Mouse (Mus musculus) spleen, adult 2 months (tissue): ENCODE measurements around the gene Cfap97d1. TPM values are rescaled to one million over a fixed set of nuclear protein-coding genes. Genes with fewer than 3 reads are reported as not detected.

Source experiments
- DNase-seq, 2 experiments: peaks; one replicate each; pipeline versions ENCODE4 v3.0.0 to v3.0.0-alpha.2; 2012 to 2021; ENCODE audit warnings: low spot score in 2 of 2, low read depth in 1 of 2
- H3K27ac ChIP-seq: fragments of 200-500 bp; 2 replicates; pipeline ENCODE4 v1.5.1; 2012; ENCODE audit warnings: low read length, inconsistent platforms; ENCODE audit not compliant: insufficient read depth
- H3K27me3 ChIP-seq: fragments of 200-500 bp; 2 replicates; pipeline ENCODE4 v1.6.1; 2012; ENCODE audit warnings: mild to moderate bottlenecking, moderate library complexity, low read length, inconsistent platforms; ENCODE audit not compliant: control insufficient read depth, insufficient read depth
- H3K36me3 ChIP-seq: fragments of 200-500 bp; 2 replicates; pipeline ENCODE4 v1.6.1; 2012; ENCODE audit warnings: mild to moderate bottlenecking, low read length, inconsistent platforms; ENCODE audit not compliant: control insufficient read depth, insufficient read depth
- H3K4me1 ChIP-seq: fragments of 200-500 bp; 2 replicates; pipeline ENCODE4 v1.6.1; 2011; ENCODE audit warnings: inconsistent platforms; ENCODE audit not compliant: control insufficient read depth, insufficient read depth, insufficient read length
- H3K4me3 ChIP-seq: fragments of 200-500 bp; 2 replicates; pipeline ENCODE4 v1.5.1; 2011; ENCODE audit warnings: mild to moderate bottlenecking, inconsistent platforms; ENCODE audit not compliant: insufficient read depth, insufficient read length; ENCODE audit errors: extremely low read depth
- CTCF ChIP-seq: fragments of 200-500 bp; IDR thresholded peaks from 2 replicates; pipeline ENCODE4 v1.5.1; 2011; ENCODE audit warnings: mild to moderate bottlenecking, inconsistent platforms; ENCODE audit not compliant: insufficient read depth, insufficient read length, insufficient replicate concordance; ENCODE audit errors: extremely low read depth
- POLR2A ChIP-seq: fragments of 200-500 bp; IDR thresholded peaks from 2 replicates; pipeline ENCODE4 v1.6.1; 2011; ENCODE audit warnings: low read depth, low read length, inconsistent platforms
- WGBS: fragments of 180-500 bp; shearing (Covaris S2); methylation state at CpG from one replicate; pipeline ENCODE4 v1.1.7; 2018; 5-methylcytosine and 5-hydroxymethylcytosine counted together
- polyA plus RNA-seq: library from polyadenylated mRNA; depleted of rRNA; stranded (reverse); fragments of >200 nt; gene quantifications from 2 replicates; pipeline ENCODE4 v1.2.3, GENCODE M21; 2012; rRNA removed

Gene Cfap97d1
- polyA plus RNA-seq, 1 experiment, result not detected

GRCm38 (mm10) chr11:102037789-102038188, 53.7 kb downstream of the Cfap97d1 start:
- no peak overlapping the region for H3K4me3 ChIP-seq
- no peak for TF ChIP-seq POLR2A
- no peak for TF ChIP-seq CTCF
- DNase-seq, result no peak
- 94% methylated on average over 6 of the region's 6 CpGs for WGBS
- no peaks in the 10 kb centered on the region for H3K4me1 ChIP-seq
- H3K36me3 ChIP-seq, result no peaks in the 10 kb centered on the region
- no peaks in the 10 kb centered on the region for H3K27me3 ChIP-seq
- H3K27ac ChIP-seq, result no peak overlapping the region

GRCm38 (mm10) chr11:102039487-102040137, 55.5 kb downstream of the Cfap97d1 start:
- TF ChIP-seq CTCF (no peak), POLR2A (no peak)
- Histone ChIP-seq H3K4me3 (no peak overlapping the region), H3K4me1 (no peaks in the 10 kb centered on the region), H3K27me3 (no peaks in the 10 kb centered on the region), H3K36me3 (no peaks in the 10 kb centered on the region), H3K27ac (no peak overlapping the region)
- DNase-seq, result no peak
- WGBS, result 76% methylated on average over 13 of the region's 13 CpGs

- under 1% methylated on average over 9 of the region's 9 CpGs for WGBS
Observed at GRCm38 (mm10) chr11:102040138-102040524, 56.1 kb downstream of the Cfap97d1 start.

GRCm38 (mm10) chr11:102040646-102041045, 56.6 kb downstream of the Cfap97d1 start:
- whole genome bisulfite sequencing, result 82% methylated on average over 4 of the region's 4 CpGs
- H3K27me3 ChIP-seq, result no peaks in the 10 kb centered on the region
- TF ChIP-seq POLR2A, result no peak
- H3K4me1 ChIP-seq, result no peaks in the 10 kb centered on the region
- no peak overlapping the region for H3K4me3 ChIP-seq
- H3K36me3 ChIP-seq, result no peaks in the 10 kb centered on the region
- no peak for DNase-seq
- no peak overlapping the region for H3K27ac ChIP-seq

More at GRCm38 (mm10) chr11:102040138-102040524, 56.1 kb downstream of the Cfap97d1 start:
- no peaks in the 10 kb centered on the region for H3K36me3 ChIP-seq
- no peaks in the 10 kb centered on the region for H3K4me1 ChIP-seq
- no peaks in the 10 kb centered on the region for H3K27me3 ChIP-seq
- no peak overlapping the region for H3K4me3 ChIP-seq
- peak; percentile 75 for TF ChIP-seq CTCF
- no peak for TF ChIP-seq POLR2A
- peak; percentile 23 to 66 for DNase-seq
- no peak overlapping the region for H3K27ac ChIP-seq

- 14% methylated on average over 5 of the region's 5 CpGs for WGBS
- no peak for TF ChIP-seq POLR2A
- TF ChIP-seq CTCF, result no peak
- no peaks in the 10 kb centered on the region for H3K36me3 ChIP-seq
- DNase-seq, result no peak
- no peaks in the 10 kb centered on the region for H3K4me1 ChIP-seq
- peak within 1 kb of the TSS; percentile 39; the same call in 1 of the 2 replicates for H3K4me3 ChIP-seq
- H3K27me3 ChIP-seq, result no peaks in the 10 kb centered on the region
- no peak within 1 kb of the TSS for H3K27ac ChIP-seq
Observed at GRCm38 (mm10) chr11:102041350-102041949, 57.4 kb downstream of the Cfap97d1 start, which contains the start of gene Cd300lg. TSS of gene Cd300lg (plus strand) at chr11:102041509.

Other genes with a start within 250 kb of the Cfap97d1 start
- gene Etv4, start 198.9 kb upstream of the Cfap97d1 start, polyA plus RNA-seq, result 0.16 and 0.34 TPM in 2 replicates
- 0.22 and 0.40 TPM in 2 replicates for gene Meox1, start 89.9 kb upstream of the Cfap97d1 start, polyA plus RNA-seq
- 0.05 and 0.20 TPM in 2 replicates for gene Sost, start 17.3 kb upstream of the Cfap97d1 start, polyA plus RNA-seq
- gene Dusp3, start 2.7 kb downstream of the Cfap97d1 start, polyA plus RNA-seq, result 46.5 and 65.0 TPM in 2 replicates
- gene Mpp3, start 44.2 kb downstream of the Cfap97d1 start, polyA plus RNA-seq, result 2.1 and 2.7 TPM in 2 replicates
- 12.3 and 12.8 TPM in 2 replicates for gene Cd300lg, start 57.2 kb downstream of the Cfap97d1 start, polyA plus RNA-seq
- 7.5 TPM in 2 replicates for gene Mpp2, start 104.2 kb downstream of the Cfap97d1 start, polyA plus RNA-seq
- 0.29 and 0.50 TPM in 2 replicates for gene Ppy, start 117.0 kb downstream of the Cfap97d1 start, polyA plus RNA-seq
- gene Pyy, start 123.6 kb downstream of the Cfap97d1 start, polyA plus RNA-seq, result 0.72 TPM in 1 of 2 replicates, not detected in the other
- gene Nags, start 161.2 kb downstream of the Cfap97d1 start, polyA plus RNA-seq, result 0.20 and 0.58 TPM in 2 replicates
- gene Tmem101, start 172.1 kb downstream of the Cfap97d1 start, polyA plus RNA-seq, result 15.2 and 18.5 TPM in 2 replicates
- 18.0 and 22.7 TPM in 2 replicates for gene Lsm12, start 201.0 kb downstream of the Cfap97d1 start, polyA plus RNA-seq
- 63.9 and 72.3 TPM in 2 replicates for gene G6pc3, start 205.3 kb downstream of the Cfap97d1 start, polyA plus RNA-seq
- 71.9 and 97.7 TPM in 2 replicates for gene Hdac5, start 245.9 kb downstream of the Cfap97d1 start, polyA plus RNA-seq